In genomic region chrX:85008304-85008703, GRCm38 (mm10) we compare ENCODE assay signal across 25 mouse cellular contexts.
DNase-seq lines count a peak whose midpoint lies in the region; ATAC-seq and TF ChIP-seq lines count a peak whose summit lies in the region.
"Had no signal": no experiment of that assay in that cellular context is flagged by ENCODE, and none has a peak within 500 bp of the region (broad histone marks: within the 10 kb centered on the region; RNA-seq: fewer than 3 reads in every experiment).

No protein-coding gene starts in this region.

- H3K4me1 ChIP-seq in intestine, postnatal 0 days (replicated peaks; ENCODE audit: control insufficient read depth, insufficient read depth, low read length): no peaks in the 10 kb centered on the region
- no peaks in the 10 kb centered on the region for H3K4me1 ChIP-seq in intestine, embryonic 16.5 days (ENCODE audit: control insufficient read depth, insufficient read depth, low read length)
- no peaks in the 10 kb centered on the region for H3K4me1 ChIP-seq in liver, adult 2 months (ENCODE audit: control insufficient read depth, insufficient read depth, low read length)
- H3K4me1 ChIP-seq in stomach, postnatal 0 days (replicated peaks; ENCODE audit: control insufficient read depth, insufficient read depth): no peaks in the 10 kb centered on the region
- H3K4me1 ChIP-seq in kidney, embryonic 14.5 days (ENCODE audit: control insufficient read depth, insufficient read depth, low read length): no peaks in the 10 kb centered on the region
- H3K4me1 ChIP-seq: embryonic facial prominence, embryonic 13.5 days; embryonic facial prominence, embryonic 15.5 days; forebrain, embryonic 10.5 days; forebrain, embryonic 12.5 days had no signal

- no peak overlapping the region for H3K4me3 ChIP-seq in gastrocnemius, adult 2 months
- no peak overlapping the region for H3K4me3 ChIP-seq in intestine, postnatal 0 days (ENCODE audit: low read depth, low read length)
- H3K4me3 ChIP-seq in intestine, embryonic 16.5 days (ENCODE audit: low read length): no peak overlapping the region
- H3K4me3 ChIP-seq in liver, adult 2 months (ENCODE audit: insufficient read depth, low read depth, low read length): no peak overlapping the region
- H3K4me3 ChIP-seq in stomach, postnatal 0 days (ENCODE audit: low read depth, low read length): no peak overlapping the region
- H3K4me3 ChIP-seq in kidney, embryonic 14.5 days (ENCODE audit: low read length): no peak overlapping the region
- H3K4me3 ChIP-seq: embryonic facial prominence, embryonic 13.5 days; embryonic facial prominence, embryonic 15.5 days; erythroblast, embryonic 14.5 days; forebrain, embryonic 10.5 days; forebrain, embryonic 12.5 days had no signal

- TF ChIP-seq POLR2A in liver, adult 2 months (IDR thresholded peaks at IDR 0.05; ENCODE audit: extremely low read depth, insufficient read depth, low read length): no peak

- H3K27me3 ChIP-seq in intestine, postnatal 0 days (replicated peaks; ENCODE audit: control insufficient read depth, insufficient read depth, low read length): no peaks in the 10 kb centered on the region
- H3K27me3 ChIP-seq in intestine, embryonic 16.5 days (replicated peaks; ENCODE audit: control insufficient read depth, insufficient read depth, low read length): no peaks in the 10 kb centered on the region
- no peaks in the 10 kb centered on the region for H3K27me3 ChIP-seq in liver, adult 2 months (ENCODE audit: control insufficient read depth, insufficient read depth, low read length)
- H3K27me3 ChIP-seq in stomach, postnatal 0 days (ENCODE audit: control insufficient read depth, insufficient read depth, low read length): no peaks in the 10 kb centered on the region
- H3K27me3 ChIP-seq in kidney, embryonic 14.5 days (ENCODE audit: control insufficient read depth, insufficient read depth, low read length): no peaks in the 10 kb centered on the region
- H3K27me3 ChIP-seq: embryonic facial prominence, embryonic 13.5 days; embryonic facial prominence, embryonic 15.5 days; forebrain, embryonic 12.5 days had no signal

- no peak for ATAC-seq in intestine, postnatal 0 days
- no peak for ATAC-seq in intestine, embryonic 16.5 days
- ATAC-seq in stomach, postnatal 0 days (ENCODE audit: low FRiP score, low TSS enrichment): no peak
- no peak for ATAC-seq in kidney, embryonic 14.5 days (ENCODE audit: low FRiP score, low TSS enrichment)
- ATAC-seq: forebrain, embryonic 14.5 days; forebrain, embryonic 16.5 days had no signal

- no peak overlapping the region for H3K27ac ChIP-seq in gastrocnemius, adult 2 months
- H3K27ac ChIP-seq in intestine, postnatal 0 days (ENCODE audit: low read depth, low read length): no peak overlapping the region
- no peak overlapping the region for H3K27ac ChIP-seq in intestine, embryonic 16.5 days (ENCODE audit: low read length)
- no peak overlapping the region for H3K27ac ChIP-seq in liver, adult 2 months (replicated peaks; ENCODE audit: insufficient read depth, low read depth, low read length)
- H3K27ac ChIP-seq in stomach, postnatal 0 days (replicated peaks): no peak overlapping the region
- no peak overlapping the region for H3K27ac ChIP-seq in kidney, embryonic 14.5 days (ENCODE audit: low read depth, low read length)
- H3K27ac ChIP-seq: embryonic facial prominence, embryonic 13.5 days; embryonic facial prominence, embryonic 15.5 days; forebrain, embryonic 10.5 days; forebrain, embryonic 12.5 days had no signal

- no peaks in the 10 kb centered on the region for H3K79me2 ChIP-seq in liver, adult 2 months (ENCODE audit: control insufficient read depth, insufficient read depth, low read length)

- H3K36me3 ChIP-seq in intestine, postnatal 0 days (ENCODE audit: control insufficient read depth, insufficient read depth): no peaks in the 10 kb centered on the region
- H3K36me3 ChIP-seq in intestine, embryonic 16.5 days (ENCODE audit: control insufficient read depth, insufficient read depth, low read length): no peaks in the 10 kb centered on the region
- no peaks in the 10 kb centered on the region for H3K36me3 ChIP-seq in liver, adult 2 months (ENCODE audit: control insufficient read depth, insufficient read depth, low read length)
- no peaks in the 10 kb centered on the region for H3K36me3 ChIP-seq in stomach, postnatal 0 days (ENCODE audit: control insufficient read depth, insufficient read depth, low read length)
- no peaks in the 10 kb centered on the region for H3K36me3 ChIP-seq in kidney, embryonic 14.5 days (ENCODE audit: control insufficient read depth, insufficient read depth, low read length)
- H3K36me3 ChIP-seq: embryonic facial prominence, embryonic 13.5 days; embryonic facial prominence, embryonic 15.5 days; forebrain, embryonic 10.5 days; forebrain, embryonic 12.5 days had no signal

- DNase-seq in gastrocnemius, adult 2 months: no peak
- no peak for DNase-seq in gastrocnemius, postnatal 4 days (ENCODE audit: low spot score in 2 of 2)
- DNase-seq in liver, adult 2 months (ENCODE audit: extremely low read depth, low read depth, low spot score): peak; percentile 2
- no peak for DNase-seq in liver
- DNase-seq in stomach, postnatal 0 days (ENCODE audit: low spot score): no peak
- DNase-seq: adrenal gland, adult 2 months; adrenal gland, postnatal 10 days; adrenal gland, postnatal 25 days; cerebellum, adult 11 months; cerebellum, adult 18-20 months; cerebellum, adult 8-10 months; cerebellum, adult 9-11 months; cerebellum, postnatal 14 days; cerebellum, postnatal 36 days; embryo, embryonic 11 days had no signal

- H3K9me3 ChIP-seq in intestine, postnatal 0 days (ENCODE audit: control insufficient read depth): no peaks in the 10 kb centered on the region
- no peaks in the 10 kb centered on the region for H3K9me3 ChIP-seq in intestine, embryonic 16.5 days (ENCODE audit: control insufficient read depth, low read length)
- H3K9me3 ChIP-seq in stomach, postnatal 0 days (ENCODE audit: control insufficient read depth, low read length): no peaks in the 10 kb centered on the region
- no peaks in the 10 kb centered on the region for H3K9me3 ChIP-seq in kidney, embryonic 14.5 days (ENCODE audit: control insufficient read depth, low read length)
- H3K9me3 ChIP-seq: embryonic facial prominence, embryonic 13.5 days; embryonic facial prominence, embryonic 15.5 days; forebrain, embryonic 10.5 days; forebrain, embryonic 12.5 days had no signal

- H3K4me2 ChIP-seq in intestine, postnatal 0 days (replicated peaks; ENCODE audit: low read depth): no peak overlapping the region
- H3K4me2 ChIP-seq in intestine, embryonic 16.5 days (ENCODE audit: low read depth, low read length): no peak overlapping the region
- no peak overlapping the region for H3K4me2 ChIP-seq in stomach, postnatal 0 days (replicated peaks; ENCODE audit: low read depth)
- H3K4me2 ChIP-seq in kidney, embryonic 14.5 days (replicated peaks; ENCODE audit: low read depth, low read length): no peak overlapping the region
- H3K4me2 ChIP-seq: embryonic facial prominence, embryonic 13.5 days; embryonic facial prominence, embryonic 15.5 days; forebrain, embryonic 12.5 days had no signal

- intact Hi-C loops in gastrocnemius, adult 2 months (cut with DNase I): no loop called here

- TF ChIP-seq CTCF in gastrocnemius, adult 2 months (IDR thresholded peaks at IDR 0.05): peak; percentile 30; the same call in 1 of the 2 replicates
- TF ChIP-seq CTCF in intestine, postnatal 0 days (IDR thresholded peaks at IDR 0.05; ENCODE audit: low read depth): peak; percentile 23
- TF ChIP-seq CTCF in liver, adult 2 months (IDR thresholded peaks at IDR 0.05; ENCODE audit: low read depth, low read length): peak; percentile 28
- TF ChIP-seq CTCF in stomach, postnatal 0 days (IDR thresholded peaks at IDR 0.05; ENCODE audit: low read depth): peak; percentile 20; the same call in 1 of the 2 replicates

- no peak for TF ChIP-seq EP300 in stomach, postnatal 0 days (optimal IDR thresholded peaks at IDR 0.05)

- no peak overlapping the region for H3K9ac ChIP-seq in intestine, postnatal 0 days (ENCODE audit: low read depth, low read length)
- no peak overlapping the region for H3K9ac ChIP-seq in intestine, embryonic 16.5 days (ENCODE audit: low read depth, low read length)
- no peak overlapping the region for H3K9ac ChIP-seq in liver, adult 2 months (ENCODE audit: low read depth, low read length)
- no peak overlapping the region for H3K9ac ChIP-seq in stomach, postnatal 0 days (ENCODE audit: low read length)
- no peak overlapping the region for H3K9ac ChIP-seq in kidney, embryonic 14.5 days (ENCODE audit: low read depth, low read length)
- H3K9ac ChIP-seq: embryonic facial prominence, embryonic 13.5 days; embryonic facial prominence, embryonic 15.5 days; forebrain, embryonic 12.5 days had no signal
